Mouse (Mus musculus): ENCODE results near the gene Gm49398.

- TF ChIP-seq CTCF (IDR thresholded peaks at IDR 0.05) (no peak), EP300 (IDR thresholded peaks at IDR 0.05) (no peak)
Measured at GRCm38 (mm10) chr13:61255258-61255657, 33.4 kb downstream of the Gm49398 start, which contains the start of gene Cts8.
